Mouse (Mus musculus) regulatory T cell (primary cell): ENCODE data around the gene Anxa3.

Experiments
- in situ Hi-C: fragments of 300-600 bp; cut with MboI, MseI; formaldehyde crosslinking; loops from one replicate; pipeline ENCODE4 v1.15.1; 2025; ENCODE audit warnings: high pct_unique_total_duplicates

Gene Anxa3

DNA sequence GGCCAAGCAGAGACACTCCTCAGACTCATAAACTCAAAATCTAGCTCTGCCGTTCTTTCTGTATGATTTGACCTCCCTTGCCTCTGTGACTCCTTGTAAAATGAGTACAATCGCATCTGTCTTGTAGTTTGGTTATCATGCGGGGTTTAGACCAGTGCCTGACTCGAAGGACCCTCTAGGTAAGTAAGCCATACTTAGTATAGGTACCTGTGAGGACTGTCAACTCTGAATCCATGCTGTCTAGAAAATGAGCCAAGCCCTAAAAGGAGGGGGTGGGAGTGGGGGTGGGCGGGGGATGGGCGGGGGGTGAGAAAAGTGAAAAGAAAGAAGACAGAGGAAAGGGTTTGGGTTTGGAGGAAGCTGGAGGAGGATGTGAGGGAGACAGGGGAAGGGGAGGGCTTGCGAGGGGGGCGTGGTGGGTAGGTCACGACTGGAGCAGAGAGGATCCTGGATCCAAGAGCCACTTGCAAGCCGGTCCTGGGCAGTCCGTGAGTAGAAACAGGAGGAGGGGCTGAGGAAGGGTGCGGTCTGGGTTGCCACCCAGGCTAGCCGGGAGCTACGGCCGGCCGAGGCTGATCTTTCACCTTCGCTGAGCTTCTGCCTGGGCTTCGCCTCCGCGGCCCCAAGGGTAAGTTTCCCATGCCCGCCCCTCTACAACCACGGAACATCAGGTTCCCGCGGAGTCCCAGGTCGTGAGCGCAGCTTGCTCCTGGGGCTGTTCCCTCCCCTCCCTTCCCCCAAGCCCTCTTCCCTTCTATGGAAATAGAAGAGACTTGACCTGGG, at the start of gene Anxa3:
Gene Anxa3, plus strand, starts transcription at position 404 of the 783 bp plus-strand sequence.
- in situ Hi-C loops: no loop called here

DNA sequence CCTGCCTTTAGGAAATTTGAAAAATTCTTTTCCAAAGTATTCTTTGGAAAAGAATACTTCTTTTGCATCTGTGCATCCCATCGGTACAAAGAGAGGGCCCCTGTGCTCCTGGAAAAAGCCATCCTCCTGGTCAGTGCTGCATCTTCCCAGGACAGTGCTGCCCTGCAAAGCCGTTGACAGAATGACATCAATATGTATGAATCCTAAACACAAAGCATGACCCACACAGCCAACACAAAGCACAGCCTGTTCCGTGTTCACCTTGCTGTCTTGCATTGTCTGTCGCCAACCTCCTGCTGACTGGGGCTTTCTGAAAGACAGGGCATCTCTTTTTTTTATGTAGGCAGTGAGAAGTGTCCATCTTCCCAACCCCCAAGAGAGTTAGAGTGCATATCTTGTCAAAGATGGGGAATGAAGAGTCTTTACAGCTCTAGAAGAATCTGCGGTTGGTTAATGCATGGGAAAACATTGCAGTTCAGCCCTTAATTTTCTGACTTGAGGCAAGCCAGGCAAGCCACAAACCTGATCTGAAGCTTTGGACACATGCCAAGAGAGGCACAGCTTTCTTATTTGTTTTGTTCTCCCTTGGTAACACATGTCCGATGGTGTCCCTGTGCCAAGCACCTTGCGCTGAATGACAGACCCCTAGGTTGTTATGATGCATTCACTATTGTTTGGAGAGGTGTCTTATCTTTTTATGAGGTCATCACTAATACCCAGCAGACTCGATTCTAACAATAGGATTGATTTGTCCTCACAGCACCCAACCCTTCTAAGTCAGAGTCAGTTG, 45.7 kb upstream of the Anxa3 start:
- in situ Hi-C loops: no loop called here

DNA sequence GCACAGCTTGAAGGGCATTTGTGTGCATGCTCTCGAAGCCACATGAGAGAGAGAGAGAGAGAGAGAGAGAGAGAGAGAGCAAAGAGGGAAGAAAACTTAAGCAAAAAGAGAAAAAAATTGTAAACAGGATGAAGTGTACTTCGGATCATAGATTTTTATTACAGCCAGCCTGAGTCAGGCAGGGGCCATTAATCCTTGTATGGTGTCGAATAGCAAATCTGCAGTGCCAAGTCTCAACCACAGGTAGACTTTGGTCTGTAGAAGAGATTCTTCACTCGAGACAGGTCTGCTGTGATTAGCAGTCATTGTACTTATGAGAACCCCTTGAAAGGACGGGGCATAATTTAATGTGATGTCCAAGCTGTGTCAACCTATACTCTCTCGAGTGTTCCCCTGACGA, 35.5 kb upstream of the Anxa3 start:
- in situ Hi-C loops: no loop called here

DNA sequence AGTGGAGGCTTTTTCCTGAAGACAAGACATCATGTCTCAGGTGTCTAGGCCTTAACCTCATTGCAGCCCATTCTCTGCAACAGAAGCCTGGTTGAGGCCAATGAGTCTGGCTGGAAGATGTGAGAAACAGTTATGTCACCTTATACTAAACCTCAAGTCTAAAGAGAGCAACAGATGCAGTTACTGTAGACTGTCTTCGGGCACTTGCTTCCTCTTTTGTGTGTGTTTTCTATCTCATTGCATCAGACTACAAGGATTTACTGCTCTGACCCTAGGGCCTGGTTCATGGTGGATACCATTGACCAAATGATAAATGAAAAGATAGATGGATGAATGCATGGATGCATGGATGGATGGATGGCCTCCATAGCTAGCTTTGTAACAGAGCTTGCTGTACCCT, 31.1 kb upstream of the Anxa3 start:
- in situ Hi-C loops: no loop called here

GRCm38 (mm10) chr5:96768846-96769471, 24.2 kb upstream of the Anxa3 start:
- in situ Hi-C loops: no loop called here

DNA sequence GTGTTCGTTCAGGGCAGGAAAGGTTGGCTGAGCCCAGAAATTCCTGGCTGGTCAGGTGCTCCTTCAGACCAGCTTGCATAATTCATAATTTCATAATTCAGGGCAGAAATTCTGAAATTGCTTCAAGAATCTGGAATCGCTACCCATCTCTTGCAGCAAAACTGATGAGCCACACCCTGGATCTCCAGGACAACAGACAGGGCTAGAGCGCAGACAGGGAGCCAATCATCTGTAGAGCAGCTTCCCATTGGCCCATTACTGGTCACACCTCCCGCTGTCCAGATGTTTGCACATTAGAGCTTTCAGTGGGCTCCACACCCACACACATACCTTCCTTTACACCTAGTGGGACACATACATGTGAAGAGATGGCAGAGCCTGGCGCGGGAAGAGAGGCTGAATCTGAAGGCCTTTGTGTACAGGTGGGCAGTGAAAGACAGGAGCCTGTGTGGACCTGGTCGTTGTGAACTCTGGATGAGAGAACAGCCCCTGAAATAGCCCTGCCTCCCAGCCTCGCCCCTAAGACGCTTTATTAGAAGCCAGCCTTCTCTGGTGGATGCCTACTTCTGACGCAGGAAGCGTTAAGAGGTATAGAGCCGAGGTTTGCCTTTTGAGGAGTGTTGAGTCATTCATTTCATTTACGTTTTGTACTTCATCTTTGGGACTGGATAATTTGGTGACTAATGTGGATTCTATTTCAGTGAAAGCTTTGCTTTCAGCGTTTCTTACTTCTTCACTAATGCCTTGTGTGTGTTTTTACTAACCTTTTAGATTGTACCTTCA, 9.4 kb upstream of the Anxa3 start:
- in situ Hi-C loops: no loop called here

DNA sequence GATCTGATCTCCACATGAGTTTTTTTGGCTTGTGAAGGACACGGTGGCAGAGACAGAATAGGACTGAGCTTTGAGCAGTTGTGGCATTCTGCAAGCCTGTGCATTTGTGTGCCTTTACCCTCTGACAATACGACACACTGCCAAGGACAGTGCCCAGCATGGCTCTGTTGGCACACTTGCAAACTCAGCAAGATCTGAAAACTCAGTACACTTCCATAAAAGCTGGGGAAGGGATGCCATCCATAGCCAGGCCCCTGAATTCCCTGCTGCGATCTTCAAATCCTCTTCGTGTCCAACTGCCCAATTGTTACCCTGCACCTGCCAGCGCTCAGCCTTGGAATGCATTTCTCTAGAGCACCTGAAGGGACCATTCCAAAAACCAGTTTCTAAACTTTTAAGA, 8.0 kb upstream of the Anxa3 start:
- in situ Hi-C loops: no loop called here

DNA sequence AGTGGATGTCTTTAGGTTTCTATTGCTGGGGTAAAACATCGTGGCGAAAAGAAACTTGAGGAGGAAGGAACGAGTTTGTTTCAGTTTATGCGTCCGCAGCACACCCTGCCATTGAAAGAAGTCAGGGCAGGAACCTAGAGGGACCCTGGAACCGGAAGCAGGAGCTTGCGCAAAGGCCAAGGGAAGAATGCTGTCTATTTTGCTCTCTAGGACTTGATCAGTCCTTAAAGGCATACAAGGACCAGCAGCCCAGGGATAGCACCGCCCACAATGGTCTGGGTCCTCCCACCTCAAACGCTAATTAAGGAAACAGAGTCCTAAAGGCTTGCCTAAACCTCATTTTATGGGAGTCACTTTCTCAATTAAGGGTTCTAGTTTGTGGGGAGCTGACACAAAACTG, 717 bp upstream of the Anxa3 start:
- in situ Hi-C loops: no loop called here

- in situ Hi-C loops: no loop called here
Observed at GRCm38 (mm10) chr5:96793953-96794635, 955 bp downstream of the Anxa3 start.

DNA sequence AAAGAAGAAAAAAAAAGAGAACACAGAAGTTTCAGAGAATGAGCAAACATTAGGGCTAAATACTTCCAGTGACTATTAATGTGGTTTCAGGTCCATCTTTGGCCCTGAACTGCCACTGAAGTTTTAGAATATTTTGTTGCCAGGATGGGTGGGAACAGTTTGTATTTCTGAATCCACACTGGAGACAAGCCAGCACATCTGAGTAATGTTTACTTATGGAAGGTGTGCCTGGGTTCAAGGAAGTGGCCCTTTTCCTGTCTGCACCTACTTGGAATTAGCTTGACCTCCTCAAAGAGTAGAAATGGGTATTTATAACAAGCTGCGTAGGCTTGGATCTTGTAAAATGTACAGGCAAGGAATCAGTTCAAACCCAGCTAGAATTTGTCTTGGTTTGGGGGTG, 2.6 kb downstream of the Anxa3 start:
- in situ Hi-C loops: no loop called here

GRCm38 (mm10) chr5:96797465-96797864, 4.3 kb downstream of the Anxa3 start:
- in situ Hi-C loops: no loop called here

GRCm38 (mm10) chr5:96799165-96799564, 6.0 kb downstream of the Anxa3 start:
- in situ Hi-C loops: no loop called here

DNA sequence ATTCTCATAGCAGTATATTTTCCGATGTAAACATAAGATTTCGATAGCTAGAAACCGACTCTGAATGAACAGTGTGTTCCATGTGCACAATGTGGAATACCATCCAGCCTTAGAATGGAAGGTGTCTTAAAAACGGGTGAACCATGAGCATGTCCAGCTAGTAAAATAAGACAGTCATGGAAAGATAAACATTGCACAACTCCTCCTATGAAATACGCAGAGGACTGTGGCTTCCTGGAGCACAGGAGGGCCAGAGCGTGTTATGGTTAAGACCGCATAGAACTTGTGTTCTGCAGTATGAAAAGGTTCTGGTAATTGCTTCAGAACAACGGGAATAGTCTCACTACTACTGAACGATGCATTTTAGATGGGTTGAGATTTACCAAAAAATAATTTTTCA, 6.8 kb downstream of the Anxa3 start:
- in situ Hi-C loops: no loop called here

DNA sequence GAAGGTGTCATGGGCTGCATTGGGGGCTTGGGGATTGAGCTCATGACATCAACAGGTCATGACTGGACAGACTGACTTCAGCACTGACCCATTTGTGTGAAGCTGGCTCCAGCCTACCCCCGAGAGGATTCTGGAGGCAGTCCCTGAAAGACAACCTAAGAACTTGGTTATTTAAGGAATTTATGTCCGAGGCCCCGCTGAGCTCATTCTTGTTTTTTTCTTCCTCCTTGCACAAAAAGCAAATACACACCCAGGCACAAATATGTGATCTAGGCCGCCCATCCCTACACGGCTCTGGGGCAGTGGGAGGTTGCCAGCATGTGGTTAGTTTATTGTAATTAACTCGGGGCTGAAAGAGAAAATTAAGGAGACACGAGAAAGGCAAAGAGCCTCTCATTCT, 9.0 kb downstream of the Anxa3 start:
- in situ Hi-C loops: no loop called here

DNA sequence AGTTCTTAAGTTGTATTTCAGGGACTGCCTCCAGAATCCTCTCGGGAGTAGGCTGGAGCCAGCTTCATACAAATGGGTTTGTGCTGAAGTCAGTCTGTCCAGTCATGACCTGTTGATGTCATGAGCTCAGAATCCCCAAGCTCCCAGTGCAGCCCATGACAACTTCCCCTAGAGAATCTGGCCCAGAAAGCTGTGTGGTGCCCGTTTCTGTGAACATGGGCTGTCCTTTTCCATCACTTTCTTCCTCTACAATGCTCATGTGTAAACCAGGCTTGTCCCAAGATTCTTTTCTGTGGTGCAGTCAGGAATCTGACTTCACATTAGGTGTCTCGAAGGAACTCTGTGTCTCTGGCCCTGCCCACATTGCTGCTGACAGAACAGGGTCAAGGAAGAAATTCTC, 10.0 kb downstream of the Anxa3 start:
- in situ Hi-C loops: no loop called here

GRCm38 (mm10) chr5:96804304-96804703, 11.2 kb downstream of the Anxa3 start:
- in situ Hi-C loops: no loop called here

DNA sequence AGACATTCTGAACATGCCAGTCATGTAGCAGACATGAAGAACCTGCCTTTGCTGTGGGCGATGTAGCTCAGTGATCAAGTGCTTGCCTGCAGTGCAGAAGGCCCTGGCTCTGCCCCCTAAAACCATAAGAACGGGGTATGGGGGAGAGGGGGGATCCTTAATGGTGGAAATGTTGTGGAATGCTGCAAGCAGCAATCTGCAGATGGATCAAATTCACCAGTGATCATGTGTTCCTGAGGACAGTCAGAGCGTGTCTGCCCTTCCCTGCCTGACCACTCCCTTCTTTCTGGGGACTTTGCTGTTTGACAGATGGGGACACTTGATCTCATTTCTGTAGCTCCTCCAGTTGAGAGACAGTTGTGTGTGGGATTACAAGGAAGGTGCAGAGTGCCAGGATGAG, 11.7 kb downstream of the Anxa3 start:
- in situ Hi-C loops: no loop called here

GRCm38 (mm10) chr5:96810620-96811019, 17.5 kb downstream of the Anxa3 start:
- in situ Hi-C loops: no loop called here

DNA sequence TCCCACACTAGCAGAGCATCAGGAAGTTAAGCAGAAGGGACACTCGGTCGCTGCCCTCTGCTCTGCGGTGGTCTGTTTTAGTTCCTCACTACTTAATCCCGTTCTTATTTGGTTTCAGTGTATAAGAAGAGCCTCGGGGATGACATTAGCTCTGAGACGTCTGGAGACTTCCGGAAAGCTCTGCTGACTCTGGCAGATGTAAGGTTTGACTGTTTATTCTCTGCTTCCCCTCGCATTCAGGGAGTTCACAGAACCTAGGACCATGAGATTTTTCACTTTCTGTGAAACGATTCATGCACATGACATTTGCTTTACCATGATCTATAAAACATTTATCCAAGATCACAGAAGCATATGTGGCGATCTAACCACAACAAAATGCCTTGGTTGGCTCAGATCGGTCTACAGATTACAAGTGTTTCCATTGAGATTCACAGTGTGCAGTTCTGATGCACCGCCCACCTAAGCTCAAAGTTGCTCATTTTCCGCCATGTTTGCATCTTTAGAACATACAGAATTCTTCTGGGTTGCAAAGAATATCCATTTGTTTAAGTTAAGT, 31.7 kb downstream of the Anxa3 start:
- in situ Hi-C loops: no loop called here

- in situ Hi-C loops: no loop called here
Observed at GRCm38 (mm10) chr5:96827176-96827575, 34.0 kb downstream of the Anxa3 start.

- in situ Hi-C loops: no loop called here
Observed at GRCm38 (mm10) chr5:96834338-96834737, 41.2 kb downstream of the Anxa3 start.
